Mouse (Mus musculus): ENCODE measurements at regions not wholly inside any gene's neighbourhood (a gene's known extent, or its start where the extent isn't known, plus 50 kb on each side); places are given as distances from the start of the nearest gene placed in this dataset.

DNA sequence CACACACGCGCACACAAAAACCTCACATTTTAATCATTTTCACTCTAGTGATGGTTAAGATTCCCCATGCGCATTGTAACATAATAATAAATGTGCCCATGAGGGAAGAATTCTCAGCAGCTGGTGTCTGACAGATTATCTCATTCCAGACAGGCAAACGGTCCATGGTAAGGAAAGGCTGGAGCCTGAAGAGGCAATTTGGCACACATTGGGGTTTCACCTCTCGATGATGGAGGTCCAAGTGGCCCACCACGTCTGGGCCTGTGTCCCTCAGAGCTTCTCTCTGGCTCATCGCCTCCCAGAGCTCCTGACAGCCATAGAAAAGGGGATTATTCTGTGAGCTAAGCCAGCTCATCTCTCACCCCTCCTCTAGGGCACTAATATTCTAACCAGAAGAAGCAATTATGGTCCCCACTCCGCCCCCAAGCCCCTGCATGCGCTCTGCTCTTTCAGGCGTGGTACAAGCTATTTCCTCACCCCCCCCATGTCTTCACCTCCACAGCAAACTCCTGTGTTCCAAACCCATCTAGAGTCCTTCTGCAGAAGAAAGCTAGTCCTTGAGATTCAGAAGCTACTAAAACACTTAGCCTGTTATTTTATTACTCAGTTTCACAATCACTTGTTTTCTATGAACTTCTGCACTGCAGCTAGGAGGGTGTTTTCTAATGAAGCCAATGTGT, 291.6 kb upstream of the Zfp462 start:
- no peak for TF ChIP-seq CTCF (IDR thresholded peaks at IDR 0.05; ENCODE audit: insufficient read depth, low read length)
- TF ChIP-seq POLR2A (IDR thresholded peaks at IDR 0.05; ENCODE audit: borderline replicate concordance, extremely low read depth, low read depth, low read length), result no peak
- H3K4me1 ChIP-seq (ENCODE audit: control insufficient read depth, insufficient read depth, low read length), result no peaks in the 10 kb centered on the region
- WGBS, result 78% methylated on average over 10 of the region's 10 CpGs
- H3K4me3 ChIP-seq (replicated peaks; ENCODE audit: extremely low read depth, low read depth, low read length), result no peak overlapping the region
- no peak for DNase-seq
